Mouse (Mus musculus) ES-Bruce4 (cell line): Measurements from ENCODE around the gene Prss45. TPM values are rescaled to one million over a fixed set of nuclear protein-coding genes. Genes with fewer than 3 reads are reported as not detected.
"Not testable (repeated sequence)": the region's sequence is repeated elsewhere in the genome, so short reads cannot be mapped to it uniquely, and the experiment has no call there.

Experiments
- H3K27ac ChIP-seq: 2 replicates; pipeline ENCODE4 v1.5.1; 2012; ENCODE audit warnings: low read length, inconsistent platforms; ENCODE audit not compliant: insufficient read depth
- H3K27me3 ChIP-seq: 2 replicates; pipeline ENCODE4 v1.6.1; 2012; ENCODE audit warnings: mild to moderate bottlenecking, low read length, inconsistent platforms; ENCODE audit not compliant: control insufficient read depth, poor library complexity, insufficient read depth, severe bottlenecking
- H3K36me3 ChIP-seq: 2 replicates; pipeline ENCODE4 v1.6.1; 2012; ENCODE audit warnings: inconsistent platforms, mild to moderate bottlenecking, low read length, moderate library complexity; ENCODE audit not compliant: control insufficient read depth, poor library complexity, insufficient read depth, severe bottlenecking
- H3K4me1 ChIP-seq: one replicate; pipeline ENCODE4 v1.8.1; 2011; ENCODE audit warnings: low read length; ENCODE audit not compliant: control insufficient read depth, insufficient read depth
- H3K4me3 ChIP-seq: 2 replicates; pipeline ENCODE4 v1.5.1; 2011; ENCODE audit warnings: low read depth, mild to moderate bottlenecking, low read length
- H3K9ac ChIP-seq: 2 replicates; pipeline ENCODE4 v1.6.1; 2012; ENCODE audit warnings: low read depth, mild to moderate bottlenecking, inconsistent platforms; ENCODE audit not compliant: poor library complexity, severe bottlenecking
- H3K9me3 ChIP-seq: replicated peaks from 2 replicates; pipeline ENCODE4 v1.6.1; 2012; ENCODE audit warnings: mild to moderate bottlenecking, low read length, inconsistent platforms; ENCODE audit not compliant: control insufficient read depth, poor library complexity, insufficient read depth, severe bottlenecking
- CTCF ChIP-seq: IDR thresholded peaks from one replicate; pipeline ENCODE4 v1.8.1; 2011; ENCODE audit warnings: low read depth, low read length
- EP300 ChIP-seq: IDR thresholded peaks from 2 replicates; pipeline ENCODE4 v1.6.1; 2011; ENCODE audit warnings: low read depth, low read length; ENCODE audit not compliant: insufficient read depth
- POLR2A ChIP-seq: IDR thresholded peaks from one replicate; pipeline ENCODE4 v1.8.1; 2011; ENCODE audit warnings: low read length; ENCODE audit not compliant: insufficient read depth
- polyA plus RNA-seq: library from polyadenylated mRNA; stranded (reverse); fragments of >200 nt; gene quantifications from 2 replicates; pipeline ENCODE4 v1.2.4, GENCODE M21; 2011; ENCODE audit warnings: low read depth; ENCODE audit not compliant: missing spikeins, insufficient read depth, insufficient read length

Gene Prss45
- polyA plus RNA-seq, 1 experiment, result 0.66 TPM

DNA sequence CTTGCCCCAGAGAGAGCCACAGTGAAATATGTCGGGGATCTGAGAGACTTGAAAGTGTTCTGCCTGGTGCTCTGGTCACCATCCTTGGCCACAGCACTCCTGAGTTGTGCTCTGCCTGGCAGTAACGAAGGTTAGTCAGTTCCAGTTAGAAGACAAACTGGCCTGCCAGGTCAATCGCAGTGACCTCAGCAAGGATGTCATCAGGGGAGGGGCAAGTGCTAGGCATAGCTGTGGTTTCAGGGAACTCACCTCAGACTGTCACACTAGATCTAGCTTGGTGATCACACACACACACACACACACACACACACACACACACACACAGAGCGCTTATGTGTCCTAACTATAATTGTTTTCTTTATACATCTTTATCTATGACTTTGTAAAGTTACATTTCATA, 31.1 kb upstream of the Prss45 start:
- no peak overlapping the region for H3K9ac ChIP-seq
- H3K36me3 ChIP-seq, result peaks cover 3% of the 10 kb centered on the region; the same call in 1 of the 2 replicates
- TF ChIP-seq EP300, result no peak
- no peak for TF ChIP-seq CTCF
- no peak for TF ChIP-seq POLR2A
- H3K27ac ChIP-seq, result no peak overlapping the region
- H3K4me1 ChIP-seq, result no peaks in the 10 kb centered on the region
- H3K9me3 ChIP-seq, result no peaks in the 10 kb centered on the region
- H3K4me3 ChIP-seq, result no peak overlapping the region
- no peaks in the 10 kb centered on the region for H3K27me3 ChIP-seq

DNA sequence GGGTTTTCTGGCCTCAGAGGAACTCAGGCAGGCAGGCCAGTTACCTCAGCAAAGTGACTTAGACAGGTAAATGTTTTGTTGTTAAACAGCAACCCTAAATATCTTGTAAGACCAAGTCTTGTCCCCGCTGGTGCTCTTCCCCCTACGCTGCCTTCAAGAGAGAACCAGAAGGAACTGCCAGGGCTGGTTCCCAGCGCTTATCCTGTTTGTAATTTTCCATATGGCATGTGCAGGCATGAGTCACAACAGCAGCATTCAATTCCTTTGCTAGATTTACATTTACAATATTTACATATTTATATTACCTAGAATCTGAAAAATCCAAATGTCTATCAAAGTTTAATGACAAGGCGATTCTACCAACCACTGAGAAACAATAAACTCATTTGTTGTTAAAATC, 24.3 kb upstream of the Prss45 start:
- H3K4me3 ChIP-seq, result no peak overlapping the region
- no peaks in the 10 kb centered on the region for H3K27me3 ChIP-seq
- H3K36me3 ChIP-seq, result no peaks in the 10 kb centered on the region
- H3K9ac ChIP-seq, result no peak overlapping the region
- no peaks in the 10 kb centered on the region for H3K9me3 ChIP-seq
- no peaks in the 10 kb centered on the region for H3K4me1 ChIP-seq
- no peak overlapping the region for H3K27ac ChIP-seq
- no peak for TF ChIP-seq CTCF
- TF ChIP-seq EP300, result no peak
- TF ChIP-seq POLR2A, result no peak

DNA sequence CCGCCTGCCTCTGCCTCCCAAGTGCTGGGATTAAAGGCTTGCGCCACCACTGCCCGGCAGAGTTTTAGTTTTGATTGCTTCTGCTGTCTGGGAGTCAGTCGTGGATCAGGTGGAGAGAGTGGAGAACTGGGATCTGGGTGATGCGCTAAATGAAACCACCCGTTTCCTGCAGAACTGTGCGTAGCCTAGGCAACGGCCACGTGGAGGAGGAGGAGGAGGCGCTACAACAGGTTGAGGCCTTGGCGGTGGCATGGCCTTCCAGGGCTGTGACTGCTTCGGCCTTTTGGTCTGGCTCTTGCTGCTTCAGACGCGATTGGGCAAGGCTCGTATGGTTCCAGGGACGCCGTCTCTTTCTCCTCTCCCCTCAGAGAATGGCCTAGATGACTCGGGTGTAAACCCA, 20.6 kb upstream of the Prss45 start, which contains the start of gene Prss44:
TSS of gene Prss44 (plus strand) at position 206 of the 400 bp plus-strand sequence.
- Histone ChIP-seq H3K4me3 (peak within 1 kb of the TSS; percentile 43), H3K36me3 (no peaks in the 10 kb centered on the region), H3K9me3 (no peaks in the 10 kb centered on the region), H3K27ac (no peak within 1 kb of the TSS), H3K4me1 (no peaks in the 10 kb centered on the region), H3K27me3 (no peaks in the 10 kb centered on the region), H3K9ac (no peak within 1 kb of the TSS)
- TF ChIP-seq EP300 (no peak), POLR2A (no peak)

DNA sequence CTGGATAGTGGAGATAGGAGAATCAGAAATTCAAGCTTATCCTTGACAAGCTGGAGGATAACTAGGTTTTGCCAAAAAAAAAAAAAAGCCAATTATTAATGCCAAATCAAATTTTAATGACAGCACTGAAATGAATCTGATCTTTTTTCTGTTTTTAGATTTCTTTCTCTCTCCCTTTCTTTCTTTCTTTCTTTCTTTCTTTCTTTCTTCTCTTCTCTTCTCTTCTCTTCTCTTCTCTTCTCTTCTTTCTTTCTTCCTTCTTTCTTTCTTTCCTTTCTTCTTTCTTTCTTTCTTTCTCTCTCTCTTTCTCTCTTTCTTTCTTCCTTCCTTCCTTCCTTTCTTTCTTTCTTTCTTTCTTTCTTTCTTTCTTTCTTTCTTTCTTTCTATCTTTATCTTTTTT, 13.8 kb upstream of the Prss45 start:
- H3K4me3 ChIP-seq, H3K36me3 ChIP-seq, H3K27me3 ChIP-seq: not testable (repeated sequence)

DNA sequence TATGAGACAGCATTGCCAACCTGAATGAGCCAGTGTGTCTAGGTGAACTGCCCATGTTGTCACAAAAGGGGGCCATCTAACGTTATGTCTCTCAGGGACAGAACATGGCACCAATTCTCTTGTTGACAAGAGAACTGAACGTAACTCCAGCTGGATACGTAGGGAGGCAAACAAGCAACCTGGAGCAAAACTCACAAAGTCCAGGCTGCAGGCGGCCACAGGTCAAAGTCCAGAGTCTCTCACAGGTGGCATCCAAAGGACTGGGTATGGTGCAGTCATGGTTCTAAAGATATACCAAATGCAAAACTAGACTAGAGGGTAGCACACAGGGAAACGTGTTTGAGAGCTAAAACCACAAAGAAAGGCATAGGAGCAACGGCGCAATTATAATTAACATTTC, 13.0 kb upstream of the Prss45 start:
- Histone ChIP-seq H3K9me3 (no peaks in the 10 kb centered on the region), H3K27me3 (no peaks in the 10 kb centered on the region), H3K9ac (no peak overlapping the region), H3K36me3 (no peaks in the 10 kb centered on the region), H3K4me1 (no peaks in the 10 kb centered on the region), H3K4me3 (no peak overlapping the region), H3K27ac (no peak overlapping the region)
- TF ChIP-seq EP300, result no peak
- no peak for TF ChIP-seq CTCF
- no peak for TF ChIP-seq POLR2A

More for the DNA sequence above, 13.8 kb upstream of the Prss45 start:
- not testable (repeated sequence) for H3K9ac ChIP-seq, H3K9me3 ChIP-seq, H3K4me1 ChIP-seq, H3K27ac ChIP-seq

DNA sequence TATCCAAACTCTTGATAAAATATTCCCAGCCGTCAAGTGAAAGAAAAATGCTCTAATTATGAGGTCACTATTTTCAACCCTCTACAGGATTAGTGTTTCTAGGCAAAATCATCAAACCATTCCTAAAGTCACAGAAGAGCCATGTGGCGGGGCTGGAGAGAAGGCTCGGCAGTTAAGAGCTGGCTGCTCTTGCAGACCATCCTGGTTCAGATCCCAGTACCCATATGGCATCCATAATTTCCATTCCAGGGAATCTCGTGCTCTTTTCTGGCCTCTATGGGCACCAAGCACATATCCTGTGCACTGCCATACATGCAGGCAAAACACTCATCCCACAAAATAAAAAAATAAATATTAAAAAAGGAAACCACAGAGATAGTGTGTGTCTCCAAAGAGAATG, 9.0 kb upstream of the Prss45 start:
- H3K9me3 ChIP-seq, result no peaks in the 10 kb centered on the region
- no peak for TF ChIP-seq CTCF
- no peak for TF ChIP-seq POLR2A
- no peak for TF ChIP-seq EP300

More for the DNA sequence above, 9.0 kb upstream of the Prss45 start:
- H3K36me3 ChIP-seq, result no peaks in the 10 kb centered on the region
- H3K9ac ChIP-seq, result no peak overlapping the region
- no peaks in the 10 kb centered on the region for H3K27me3 ChIP-seq
- H3K4me3 ChIP-seq, result no peak overlapping the region
- H3K27ac ChIP-seq, result no peak overlapping the region
- H3K4me1 ChIP-seq, result no peaks in the 10 kb centered on the region
